Mouse (Mus musculus): Measurements from ENCODE around the gene Tbc1d20. TPM values are rescaled to one million over a fixed set of nuclear protein-coding genes. Genes with fewer than 3 reads are reported as not detected.
A peak's percentile ranks its signal among the peaks of the same experiment; 100 is the strongest.
"Not testable (repeated sequence)": the region's sequence is repeated elsewhere in the genome, so short reads cannot be mapped to it uniquely, and the experiment has no call there.

Gene Tbc1d20
- polyA plus RNA-seq, 1 experiment from 2014 or later = 25.0 TPM

GRCm38 (mm10) chr2:152344361-152344760 lies 50.7 kb downstream of the Tbc1d20 start:
- peak overlapping the region; percentile 63; the same call in 1 of the 2 replicates for H3K9ac ChIP-seq (ENCODE audit: low read length)

DNA sequence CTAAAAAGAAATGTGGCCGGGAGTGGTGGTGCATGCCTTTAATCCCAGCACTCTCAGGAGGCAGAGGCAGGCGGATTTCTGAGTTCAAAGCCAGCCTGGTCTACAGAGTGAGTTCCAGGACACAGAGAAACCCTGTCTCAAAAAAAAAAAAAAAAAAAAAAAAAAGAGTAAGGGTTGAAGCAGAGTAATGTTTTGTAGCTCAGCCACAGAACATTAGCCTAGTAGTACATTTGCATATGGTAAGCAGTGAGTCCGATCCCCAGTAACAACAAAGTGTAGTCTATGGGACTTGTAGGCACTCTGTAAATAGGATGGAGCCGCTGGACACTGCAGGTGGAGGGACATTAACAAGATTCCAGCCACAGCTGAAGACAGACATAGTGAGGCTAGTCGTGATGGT lies 51.3 kb downstream of the Tbc1d20 start:
- Histone ChIP-seq H3K9me3 (ENCODE audit: control insufficient read depth, low read length) (no peaks in the 10 kb centered on the region), H3K27ac (ENCODE audit: low read depth, low read length) (no peak overlapping the region), H3K4me2 (no peak overlapping the region; the same call in 1 of the 2 replicates), H3K9ac (ENCODE audit: low read length) (no peak overlapping the region), H3K4me3 (ENCODE audit: low read depth, low read length) (no peak overlapping the region), H3K36me3 (ENCODE audit: control insufficient read depth, insufficient read depth, low read length) (no peaks in the 10 kb centered on the region), H3K27me3 (ENCODE audit: control insufficient read depth, insufficient read depth, low read length) (peaks cover 5% of the 10 kb centered on the region; the same call in 1 of the 2 replicates), H3K4me1 (ENCODE audit: control insufficient read depth, insufficient read depth, low read length) (peaks cover 4% of the 10 kb centered on the region)
- ATAC-seq (ENCODE audit: low FRiP score) (no peak), DNase-seq (ENCODE audit: low spot score, missing footprints) (peak; percentile 84)
- 67% methylated on average over 5 of the region's 5 CpGs for WGBS

More at GRCm38 (mm10) chr2:152344361-152344760, 50.7 kb downstream of the Tbc1d20 start:
- ATAC-seq (ENCODE audit: low FRiP score) (peak; percentile 8; the same call in 1 of the 2 replicates), DNase-seq (ENCODE audit: low spot score, missing footprints) (peak; percentile 88)
- Histone ChIP-seq H3K4me3 (ENCODE audit: low read depth, low read length) (peak overlapping the region; percentile 40), H3K4me1 (ENCODE audit: control insufficient read depth, insufficient read depth, low read length) (peaks cover 4% of the 10 kb centered on the region), H3K4me2 (peak overlapping the region; percentile 90), H3K27ac (ENCODE audit: low read depth, low read length) (no peak overlapping the region), H3K9me3 (ENCODE audit: control insufficient read depth, low read length) (no peaks in the 10 kb centered on the region), H3K36me3 (ENCODE audit: control insufficient read depth, insufficient read depth, low read length) (no peaks in the 10 kb centered on the region), H3K27me3 (ENCODE audit: control insufficient read depth, insufficient read depth, low read length) (peaks cover 5% of the 10 kb centered on the region; the same call in 1 of the 2 replicates)
- WGBS = 12% methylated on average over 10 of the region's 10 CpGs

DNA sequence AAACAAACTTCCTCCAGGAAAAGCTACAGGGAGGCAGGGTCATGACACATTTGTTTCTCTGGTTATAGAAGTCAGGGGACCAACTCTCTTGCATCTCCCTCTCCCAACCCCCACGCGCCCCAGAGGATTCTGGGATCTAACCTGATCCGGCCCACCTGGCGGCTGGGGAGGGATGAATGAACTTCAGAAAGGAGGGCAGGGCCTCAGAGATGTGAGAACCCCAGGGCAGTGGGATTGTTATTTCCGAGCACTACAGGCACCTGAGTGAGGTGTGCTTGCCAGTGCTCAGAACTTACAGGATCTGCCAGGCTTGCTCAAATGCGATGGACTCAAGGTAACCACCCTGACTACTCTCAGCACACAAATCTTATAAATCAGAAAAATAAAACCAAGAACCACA lies 51.8 kb downstream of the Tbc1d20 start:
- 58% methylated on average over 6 of the region's 6 CpGs for WGBS
- peaks cover 4% of the 10 kb centered on the region for H3K4me1 ChIP-seq (ENCODE audit: control insufficient read depth, insufficient read depth, low read length)
- peaks cover 5% of the 10 kb centered on the region; the same call in 1 of the 2 replicates for H3K27me3 ChIP-seq (ENCODE audit: control insufficient read depth, insufficient read depth, low read length)
- no peak overlapping the region for H3K4me3 ChIP-seq (ENCODE audit: low read depth, low read length)
- no peak overlapping the region for H3K9ac ChIP-seq (ENCODE audit: low read length)
- ATAC-seq (ENCODE audit: low FRiP score) = no peak
- H3K36me3 ChIP-seq (ENCODE audit: control insufficient read depth, insufficient read depth, low read length) = no peaks in the 10 kb centered on the region
- H3K27ac ChIP-seq (ENCODE audit: low read depth, low read length) = no peak overlapping the region
- H3K9me3 ChIP-seq (ENCODE audit: control insufficient read depth, low read length) = no peaks in the 10 kb centered on the region
- H3K4me2 ChIP-seq = no peak overlapping the region
- DNase-seq (ENCODE audit: low spot score, missing footprints) = no peak

GRCm38 (mm10) chr2:152346776-152347465 lies 53.3 kb downstream of the Tbc1d20 start:
- H3K4me2 ChIP-seq = no peak overlapping the region
- no peaks in the 10 kb centered on the region for H3K36me3 ChIP-seq (ENCODE audit: control insufficient read depth, insufficient read depth, low read length)
- H3K4me3 ChIP-seq (ENCODE audit: low read depth, low read length) = no peak overlapping the region
- no peak overlapping the region for H3K27ac ChIP-seq (ENCODE audit: low read depth, low read length)
- WGBS = 41% methylated on average over 9 of the region's 9 CpGs
- DNase-seq (ENCODE audit: low spot score, missing footprints) (no peak), ATAC-seq (ENCODE audit: low FRiP score) (no peak)
- H3K9ac ChIP-seq (ENCODE audit: low read length) = no peak overlapping the region
- peaks cover 5% of the 10 kb centered on the region; the same call in 1 of the 2 replicates for H3K27me3 ChIP-seq (ENCODE audit: control insufficient read depth, insufficient read depth, low read length)
- H3K4me1 ChIP-seq (ENCODE audit: control insufficient read depth, insufficient read depth, low read length) = peaks cover 4% of the 10 kb centered on the region
- no peaks in the 10 kb centered on the region for H3K9me3 ChIP-seq (ENCODE audit: control insufficient read depth, low read length)

DNA sequence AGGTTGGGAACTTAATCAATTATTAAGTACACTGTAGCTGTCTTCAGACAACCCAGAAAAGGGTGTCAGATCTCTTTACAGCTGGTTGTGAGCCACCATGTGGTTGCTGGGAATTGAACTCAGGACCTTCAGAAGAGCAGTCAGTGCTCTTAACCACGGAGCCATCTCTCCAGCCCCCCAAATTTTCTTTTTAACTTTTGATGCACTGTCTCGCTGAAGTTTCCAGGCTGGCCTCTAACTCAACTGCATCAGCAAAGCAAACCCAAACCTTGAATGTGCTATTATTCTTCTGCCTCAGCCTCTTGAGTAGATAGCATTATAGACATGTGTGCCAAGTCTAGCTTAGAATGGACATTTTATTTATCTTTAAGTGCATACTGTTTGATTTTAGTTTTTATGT lies 54.1 kb downstream of the Tbc1d20 start:
- Histone ChIP-seq H3K4me3 (ENCODE audit: low read depth, low read length) (no peak overlapping the region), H3K4me2 (no peak overlapping the region), H3K4me1 (ENCODE audit: control insufficient read depth, insufficient read depth, low read length) (peaks cover 4% of the 10 kb centered on the region), H3K9me3 (ENCODE audit: control insufficient read depth, low read length) (no peaks in the 10 kb centered on the region), H3K36me3 (ENCODE audit: control insufficient read depth, insufficient read depth, low read length) (no peaks in the 10 kb centered on the region), H3K27ac (ENCODE audit: low read depth, low read length) (no peak overlapping the region), H3K27me3 (ENCODE audit: control insufficient read depth, insufficient read depth, low read length) (peaks cover 5% of the 10 kb centered on the region; the same call in 1 of the 2 replicates), H3K9ac (ENCODE audit: low read length) (no peak overlapping the region)
- DNase-seq (ENCODE audit: low spot score, missing footprints) (no peak), ATAC-seq (ENCODE audit: low FRiP score) (no peak)
- WGBS = 61% methylated on average over 2 of the region's 2 CpGs

DNA sequence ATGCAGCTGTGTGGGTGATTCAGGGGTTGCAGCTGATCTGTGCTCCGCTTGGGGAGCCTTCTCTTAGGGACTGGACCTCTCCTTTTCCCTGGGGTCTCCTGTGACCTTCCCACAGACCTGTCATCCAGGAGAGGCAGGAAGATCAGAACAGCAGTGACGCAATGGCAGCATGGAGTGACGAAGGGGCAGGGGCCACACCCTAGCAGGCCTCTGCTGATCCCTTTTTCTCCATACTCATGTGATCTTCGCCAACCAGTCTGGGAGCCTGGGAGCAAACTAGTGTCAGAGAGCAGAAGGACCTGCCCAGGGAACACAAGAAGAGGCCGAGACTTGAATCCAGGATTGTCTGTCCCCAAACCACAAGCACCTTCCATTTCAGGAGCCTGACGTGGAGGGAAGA lies 55.6 kb downstream of the Tbc1d20 start:
- no peak overlapping the region for H3K27ac ChIP-seq (ENCODE audit: low read depth, low read length)
- ATAC-seq (ENCODE audit: low FRiP score) (no peak), DNase-seq (ENCODE audit: low spot score, missing footprints) (no peak)
- no peaks in the 10 kb centered on the region for H3K36me3 ChIP-seq (ENCODE audit: control insufficient read depth, insufficient read depth, low read length)
- WGBS = 78% methylated on average over 6 of the region's 6 CpGs
- peaks cover 5% of the 10 kb centered on the region; the same call in 1 of the 2 replicates for H3K27me3 ChIP-seq (ENCODE audit: control insufficient read depth, insufficient read depth, low read length)
- no peaks in the 10 kb centered on the region for H3K9me3 ChIP-seq (ENCODE audit: control insufficient read depth, low read length)
- H3K9ac ChIP-seq (ENCODE audit: low read length) = no peak overlapping the region
- no peak overlapping the region for H3K4me3 ChIP-seq (ENCODE audit: low read depth, low read length)
- H3K4me1 ChIP-seq (ENCODE audit: control insufficient read depth, insufficient read depth, low read length) = peaks cover 4% of the 10 kb centered on the region
- H3K4me2 ChIP-seq = no peak overlapping the region

DNA sequence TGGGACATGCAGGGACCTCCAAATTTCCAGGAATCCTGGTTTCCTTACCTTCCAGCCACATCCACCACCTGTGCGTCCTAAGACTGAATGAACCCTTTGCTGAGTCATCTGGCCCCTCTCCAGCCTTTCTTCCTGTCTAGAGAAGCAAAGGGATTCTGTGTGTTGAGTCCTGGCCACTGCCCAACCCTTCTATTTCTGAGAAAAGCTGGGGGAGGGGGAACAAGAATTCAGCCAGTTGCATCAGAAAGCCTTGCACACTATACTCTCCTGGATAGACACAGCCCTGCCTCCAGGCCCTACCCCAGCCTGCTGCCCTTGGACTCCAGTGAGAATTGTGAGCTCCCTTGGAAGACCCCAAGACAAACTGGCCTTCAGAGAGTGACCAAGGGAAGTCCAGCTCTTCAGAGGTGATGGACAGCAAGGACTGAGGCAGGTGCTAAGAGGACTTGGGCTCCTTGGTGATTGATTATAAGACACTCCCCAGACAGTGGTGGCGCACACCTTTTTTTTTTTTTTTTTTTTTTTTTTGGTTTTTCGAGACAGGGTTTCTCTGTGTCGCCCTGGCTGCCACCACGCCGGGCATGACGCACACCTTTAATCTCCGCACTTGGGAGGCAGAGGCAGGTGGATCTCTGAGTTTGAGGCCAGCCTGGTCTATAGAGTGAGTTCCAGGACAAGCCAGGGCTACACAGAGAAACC lies 56.4 kb downstream of the Tbc1d20 start:
- Histone ChIP-seq H3K9ac (ENCODE audit: low read length) (no peak overlapping the region), H3K4me1 (ENCODE audit: control insufficient read depth, insufficient read depth, low read length) (no peaks in the 10 kb centered on the region), H3K36me3 (ENCODE audit: control insufficient read depth, insufficient read depth, low read length) (no peaks in the 10 kb centered on the region), H3K27me3 (ENCODE audit: control insufficient read depth, insufficient read depth, low read length) (no peaks in the 10 kb centered on the region; the same call in 1 of the 2 replicates), H3K9me3 (ENCODE audit: control insufficient read depth, low read length) (no peaks in the 10 kb centered on the region), H3K4me2 (no peak overlapping the region), H3K4me3 (ENCODE audit: low read depth, low read length) (no peak overlapping the region), H3K27ac (ENCODE audit: low read depth, low read length) (no peak overlapping the region)
- no peak for DNase-seq (ENCODE audit: low spot score, missing footprints)
- no peak for ATAC-seq (ENCODE audit: low FRiP score)
- 88% methylated on average over 8 of the region's 8 CpGs for WGBS

DNA sequence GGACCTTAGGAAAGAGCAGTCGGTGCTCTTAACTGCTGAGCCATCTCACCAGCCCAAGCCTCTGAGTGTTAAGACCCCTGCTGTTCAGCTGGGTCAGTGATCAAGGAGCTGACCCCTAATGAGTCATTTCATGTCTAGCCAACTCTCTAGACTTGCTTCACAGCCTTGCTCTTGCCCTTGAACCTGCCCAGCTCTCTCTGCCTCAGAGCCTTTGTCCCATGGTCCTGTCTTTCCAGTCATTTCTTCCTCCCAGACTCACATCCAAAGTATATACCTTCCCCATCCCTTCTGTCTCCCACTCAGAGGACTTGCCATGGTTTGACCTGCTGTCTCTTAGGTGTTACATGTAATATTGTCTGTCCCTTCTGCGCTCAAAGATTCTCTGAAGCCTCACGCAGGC lies 63.6 kb downstream of the Tbc1d20 start:
- no peak overlapping the region for H3K27ac ChIP-seq (ENCODE audit: low read depth, low read length)
- DNase-seq (ENCODE audit: low spot score, missing footprints) = no peak
- H3K4me2 ChIP-seq = no peak overlapping the region
- 93% methylated on average over 3 of the region's 3 CpGs for WGBS
- no peak for ATAC-seq (ENCODE audit: low FRiP score)
- H3K4me1 ChIP-seq (ENCODE audit: control insufficient read depth, insufficient read depth, low read length) = no peaks in the 10 kb centered on the region
- H3K9ac ChIP-seq (ENCODE audit: low read length) = no peak overlapping the region
- no peak overlapping the region for H3K4me3 ChIP-seq (ENCODE audit: low read depth, low read length)
- no peaks in the 10 kb centered on the region for H3K36me3 ChIP-seq (ENCODE audit: control insufficient read depth, insufficient read depth, low read length)
- H3K9me3 ChIP-seq (ENCODE audit: control insufficient read depth, low read length) = no peaks in the 10 kb centered on the region
- H3K27me3 ChIP-seq (ENCODE audit: control insufficient read depth, insufficient read depth, low read length) = no peaks in the 10 kb centered on the region

DNA sequence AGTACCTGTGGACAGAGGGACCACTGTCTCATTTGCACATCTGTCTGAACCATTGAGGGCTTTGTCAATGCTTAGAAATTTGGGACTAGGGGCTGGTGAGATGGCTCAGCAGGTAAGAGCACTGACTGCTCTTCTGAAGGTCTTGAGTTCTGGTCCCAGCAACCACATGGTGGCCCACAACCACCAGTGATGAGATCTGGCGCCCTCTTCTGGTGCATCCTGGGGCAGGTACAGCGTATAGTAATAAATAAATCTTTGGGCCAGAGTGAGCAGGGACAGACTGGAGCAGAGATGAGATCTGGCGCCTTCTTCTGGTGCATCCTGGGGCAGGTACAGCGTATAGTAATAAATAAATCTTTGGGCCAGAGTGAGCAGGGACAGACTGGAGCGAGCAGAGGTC lies 65.3 kb downstream of the Tbc1d20 start:
- not testable (repeated sequence) for H3K4me2 ChIP-seq; H3K9me3 ChIP-seq (ENCODE audit: control insufficient read depth, low read length); H3K4me3 ChIP-seq (ENCODE audit: low read depth, low read length); ATAC-seq (ENCODE audit: low FRiP score); H3K36me3 ChIP-seq (ENCODE audit: control insufficient read depth, insufficient read depth, low read length); H3K27me3 ChIP-seq (ENCODE audit: control insufficient read depth, insufficient read depth, low read length); H3K27ac ChIP-seq (ENCODE audit: low read depth, low read length); H3K4me1 ChIP-seq (ENCODE audit: control insufficient read depth, insufficient read depth, low read length); H3K9ac ChIP-seq (ENCODE audit: low read length); DNase-seq (ENCODE audit: low spot score, missing footprints)
- WGBS = 73% methylated on average over 5 of the region's 5 CpGs
